9 mouse cellular contexts compared by ENCODE assay signal in the genomic region with DNA sequence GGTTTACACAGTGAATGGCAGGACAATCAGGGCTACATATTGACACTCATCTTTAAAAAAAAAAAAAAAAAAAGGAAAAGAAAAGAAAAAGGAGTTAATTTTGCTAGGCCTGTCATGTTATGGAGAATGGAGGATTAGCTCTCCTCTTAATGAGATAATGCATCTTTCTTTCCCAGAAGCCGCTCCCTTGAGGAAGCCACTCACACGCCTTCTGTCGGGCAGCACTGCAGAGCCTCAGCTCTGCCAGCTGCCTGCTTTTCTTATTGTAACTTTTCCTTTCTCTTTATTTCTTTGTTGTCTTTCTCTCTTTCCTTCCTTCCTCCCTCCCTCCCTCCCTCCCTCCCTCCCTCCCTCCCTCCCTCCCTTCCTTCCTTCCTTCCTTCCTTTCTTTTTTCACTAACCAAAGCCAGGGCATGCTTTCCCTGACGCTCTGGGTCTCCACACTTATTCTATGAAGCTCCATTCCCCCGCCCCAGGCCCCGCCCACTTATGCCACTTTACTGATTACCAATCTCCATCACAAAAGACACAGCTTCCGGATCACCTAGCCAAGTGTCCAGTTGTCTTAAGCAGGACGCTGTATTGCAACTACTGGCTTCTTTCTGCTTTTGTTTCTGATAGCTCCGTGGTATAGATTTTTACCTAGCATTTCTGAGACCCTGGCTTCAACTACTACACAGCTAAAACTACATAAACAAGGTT. TPM values are rescaled to one million over a fixed set of nuclear protein-coding genes. Genes with fewer than 3 reads are reported as not detected.
DNase-seq lines count a peak whose midpoint lies in the region; ATAC-seq and TF ChIP-seq lines count a peak whose summit lies in the region.
"Had no signal": no experiment of that assay in that cellular context is flagged by ENCODE, and none has a peak within 500 bp of the region (broad histone marks: within the 10 kb centered on the region; RNA-seq: fewer than 3 reads in every experiment).

No protein-coding gene starts in this region.

- H3K4me2 ChIP-seq in stomach, embryonic 14.5 days (replicated peaks; ENCODE audit: low read depth, low read length) = 0 out of 2 replicates have a peak overlapping the region, but pooled peaks have one; percentile 14
- H3K4me2 ChIP-seq in stomach, postnatal 0 days (replicated peaks; ENCODE audit: low read depth) = no peak overlapping the region
- H3K4me2 ChIP-seq in forebrain, embryonic 14.5 days (ENCODE audit: low read length) = peak overlapping the region; percentile 33; the same call in 1 of the 2 replicates
- 0 out of 2 replicates have a peak overlapping the region, but pooled peaks have one; percentile 5 for H3K4me2 ChIP-seq in limb, embryonic 14.5 days (replicated peaks; ENCODE audit: low read depth, low read length, severe bottlenecking)
- H3K4me2 ChIP-seq: embryonic facial prominence, embryonic 15.5 days had no signal

- H3K36me3 ChIP-seq in stomach, embryonic 14.5 days (ENCODE audit: control insufficient read depth, insufficient read depth, low read length) = no peaks in the 10 kb centered on the region
- no peaks in the 10 kb centered on the region for H3K36me3 ChIP-seq in stomach, postnatal 0 days (ENCODE audit: control insufficient read depth, insufficient read depth, low read length)
- H3K36me3 ChIP-seq in forebrain, embryonic 14.5 days (ENCODE audit: control insufficient read depth, insufficient read depth, low read length) = no peaks in the 10 kb centered on the region
- no peaks in the 10 kb centered on the region for H3K36me3 ChIP-seq in limb, embryonic 14.5 days (ENCODE audit: control insufficient read depth, insufficient read depth, low read length)
- H3K36me3 ChIP-seq: embryonic facial prominence, embryonic 15.5 days had no signal

- no peak for TF ChIP-seq EP300 in stomach, postnatal 0 days (optimal IDR thresholded peaks at IDR 0.05)

- 23% methylated on average over 8 of the region's 9 CpGs for WGBS in stomach, embryonic 14.5 days
- 19% methylated on average over 9 of the region's 9 CpGs for WGBS in stomach, postnatal 0 days
- 6% methylated on average over 8 of the region's 9 CpGs for WGBS in forebrain, embryonic 14.5 days
- WGBS in limb, embryonic 14.5 days = 40% methylated on average over 8 of the region's 9 CpGs

- H3K9ac ChIP-seq in stomach, embryonic 14.5 days (replicated peaks; ENCODE audit: low read depth, low read length) = no peak overlapping the region
- no peak overlapping the region for H3K9ac ChIP-seq in stomach, postnatal 0 days (ENCODE audit: low read length)
- 0 out of 2 replicates have a peak overlapping the region, but pooled peaks have one; percentile 17 for H3K9ac ChIP-seq in forebrain, embryonic 14.5 days (ENCODE audit: low read length)
- H3K9ac ChIP-seq in limb, embryonic 14.5 days (ENCODE audit: low read depth, low read length, severe bottlenecking) = no peak overlapping the region
- H3K9ac ChIP-seq: embryonic facial prominence, embryonic 15.5 days had no signal

- ATAC-seq in stomach, embryonic 14.5 days (ENCODE audit: insufficient number of reproducible peaks, insufficient read depth, low FRiP score, low read depth) = no peak
- no peak for ATAC-seq in stomach, postnatal 0 days (ENCODE audit: low FRiP score, low TSS enrichment)
- peak; percentile 69 for ATAC-seq in forebrain, embryonic 14.5 days
- no peak for ATAC-seq in limb, embryonic 14.5 days (ENCODE audit: low FRiP score, low read depth)

- no peak for DNase-seq in stomach, postnatal 0 days (ENCODE audit: low spot score)
- DNase-seq in forebrain, embryonic 14.5 days (ENCODE audit: low spot score) = peak; percentile 57
- no peak for DNase-seq in limb, embryonic 14.5 days (ENCODE audit: low spot score)
- no peak for DNase-seq in yolk sac, embryonic 10.5 days (ENCODE audit: low spot score)
- DNase-seq in testis, postnatal 14 days (ENCODE audit: low spot score) = no peak
- DNase-seq in thymus, postnatal 0 days (ENCODE audit: low spot score) = no peak
- DNase-seq: thymus, postnatal 36 days had no signal

- no peak for TF ChIP-seq POLR2A in limb, embryonic 14.5 days (IDR thresholded peaks at IDR 0.05; ENCODE audit: borderline replicate concordance, extremely low read depth, insufficient read depth, insufficient read length)

- H3K9me3 ChIP-seq in stomach, embryonic 14.5 days (ENCODE audit: control insufficient read depth, low read depth, low read length) = no peaks in the 10 kb centered on the region
- H3K9me3 ChIP-seq in stomach, postnatal 0 days (ENCODE audit: control insufficient read depth, low read length) = no peaks in the 10 kb centered on the region
- H3K9me3 ChIP-seq in forebrain, embryonic 14.5 days (replicated peaks; ENCODE audit: control insufficient read depth, low read length) = no peaks in the 10 kb centered on the region
- H3K9me3 ChIP-seq in limb, embryonic 14.5 days (ENCODE audit: control insufficient read depth, low read length) = no peaks in the 10 kb centered on the region
- H3K9me3 ChIP-seq: embryonic facial prominence, embryonic 15.5 days had no signal

- H3K4me3 ChIP-seq in stomach, embryonic 14.5 days (ENCODE audit: low read depth, low read length) = no peak overlapping the region
- no peak overlapping the region for H3K4me3 ChIP-seq in stomach, postnatal 0 days (ENCODE audit: low read depth, low read length)
- H3K4me3 ChIP-seq in forebrain, embryonic 14.5 days (ENCODE audit: low read depth, low read length) = no peak overlapping the region
- H3K4me3 ChIP-seq in limb, embryonic 14.5 days (replicated peaks; ENCODE audit: low read length) = no peak overlapping the region
- H3K4me3 ChIP-seq: embryonic facial prominence, embryonic 15.5 days had no signal

- no peaks in the 10 kb centered on the region for H3K4me1 ChIP-seq in stomach, embryonic 14.5 days (ENCODE audit: control insufficient read depth, insufficient read depth, low read length)
- no peaks in the 10 kb centered on the region for H3K4me1 ChIP-seq in stomach, postnatal 0 days (replicated peaks; ENCODE audit: control insufficient read depth, insufficient read depth)
- H3K4me1 ChIP-seq in forebrain, embryonic 14.5 days (ENCODE audit: control insufficient read depth, insufficient read depth, low read length) = no peaks in the 10 kb centered on the region
- H3K4me1 ChIP-seq in limb, embryonic 14.5 days (ENCODE audit: control insufficient read depth, insufficient read depth, low read length) = no peaks in the 10 kb centered on the region
- H3K4me1 ChIP-seq: embryonic facial prominence, embryonic 15.5 days had no signal

- TF ChIP-seq CTCF in stomach, postnatal 0 days (IDR thresholded peaks at IDR 0.05; ENCODE audit: low read depth) = no peak

- H3K27me3 ChIP-seq in stomach, embryonic 14.5 days (ENCODE audit: control insufficient read depth, insufficient read depth, low read length) = no peaks in the 10 kb centered on the region
- no peaks in the 10 kb centered on the region for H3K27me3 ChIP-seq in stomach, postnatal 0 days (ENCODE audit: control insufficient read depth, insufficient read depth, low read length)
- no peaks in the 10 kb centered on the region for H3K27me3 ChIP-seq in forebrain, embryonic 14.5 days (replicated peaks; ENCODE audit: control insufficient read depth, insufficient read depth, low read length)
- no peaks in the 10 kb centered on the region for H3K27me3 ChIP-seq in limb, embryonic 14.5 days (ENCODE audit: control insufficient read depth, insufficient read depth, low read length)
- H3K27me3 ChIP-seq: embryonic facial prominence, embryonic 15.5 days had no signal

- no peak overlapping the region for H3K27ac ChIP-seq in stomach, embryonic 14.5 days (ENCODE audit: low read length)
- no peak overlapping the region for H3K27ac ChIP-seq in stomach, postnatal 0 days (replicated peaks)
- no peak overlapping the region for H3K27ac ChIP-seq in forebrain, embryonic 14.5 days (ENCODE audit: low read depth, low read length)
- H3K27ac ChIP-seq in limb, embryonic 14.5 days (replicated peaks; ENCODE audit: low read depth, low read length) = no peak overlapping the region
- H3K27ac ChIP-seq: embryonic facial prominence, embryonic 15.5 days had no signal

RNA-seq across cellular contexts. Expression of a gene that starts 23.8 kb away (rescaled TPM):
- polyA plus RNA-seq in stomach, embryonic 14.5 days (2014; fragmentation: Nextera tagmentation; extraction: Ambion mirVana) = 0.98 and 1.3 TPM in 2 replicates
- 0.18 and 0.21 TPM in 2 replicates for polyA plus RNA-seq in stomach, postnatal 0 days (2015; fragmentation: Nextera tagmentation; extraction: Ambion mirVana)
- 1.7 and 2.4 TPM in 2 replicates for polyA plus RNA-seq in forebrain, embryonic 14.5 days (2014; fragmentation: Nextera tagmentation; extraction: Ambion mirVana)
- 6.3 and 6.8 TPM in 2 replicates for polyA plus RNA-seq in limb, embryonic 14.5 days (2012; rRNA removed)
- polyA plus RNA-seq in limb, embryonic 14.5 days (2014; fragmentation: Nextera tagmentation; extraction: Ambion mirVana) = 17.7 and 18.6 TPM in 2 replicates
- polyA plus RNA-seq in thymus, postnatal 0 days (2015; fragmentation: Nextera tagmentation; extraction: Ambion mirVana) = 3.3 and 4.9 TPM in 2 replicates

RNA-seq across cellular contexts. Expression of a gene that starts 54.1 kb away (rescaled TPM):
- polyA plus RNA-seq in stomach, embryonic 14.5 days (2014; fragmentation: Nextera tagmentation; extraction: Ambion mirVana) = 0.09 TPM in 1 of 2 replicates, not detected in the other
- polyA plus RNA-seq in stomach, postnatal 0 days (2015; fragmentation: Nextera tagmentation; extraction: Ambion mirVana) = 0.11 and 0.18 TPM in 2 replicates
- 1.9 and 3.1 TPM in 2 replicates for polyA plus RNA-seq in forebrain, embryonic 14.5 days (2014; fragmentation: Nextera tagmentation; extraction: Ambion mirVana)
- polyA plus RNA-seq in limb, embryonic 14.5 days (2012; rRNA removed) = 0.33 and 0.38 TPM in 2 replicates
- polyA plus RNA-seq in limb, embryonic 14.5 days (2014; fragmentation: Nextera tagmentation; extraction: Ambion mirVana) = 0.08 and 0.12 TPM in 2 replicates
- polyA plus RNA-seq in thymus, postnatal 0 days (2015; fragmentation: Nextera tagmentation; extraction: Ambion mirVana) = 0.03 and 0.04 TPM in 2 replicates
